Comparison of ENCODE assay signal across 8 mouse cellular contexts in the genomic region with DNA sequence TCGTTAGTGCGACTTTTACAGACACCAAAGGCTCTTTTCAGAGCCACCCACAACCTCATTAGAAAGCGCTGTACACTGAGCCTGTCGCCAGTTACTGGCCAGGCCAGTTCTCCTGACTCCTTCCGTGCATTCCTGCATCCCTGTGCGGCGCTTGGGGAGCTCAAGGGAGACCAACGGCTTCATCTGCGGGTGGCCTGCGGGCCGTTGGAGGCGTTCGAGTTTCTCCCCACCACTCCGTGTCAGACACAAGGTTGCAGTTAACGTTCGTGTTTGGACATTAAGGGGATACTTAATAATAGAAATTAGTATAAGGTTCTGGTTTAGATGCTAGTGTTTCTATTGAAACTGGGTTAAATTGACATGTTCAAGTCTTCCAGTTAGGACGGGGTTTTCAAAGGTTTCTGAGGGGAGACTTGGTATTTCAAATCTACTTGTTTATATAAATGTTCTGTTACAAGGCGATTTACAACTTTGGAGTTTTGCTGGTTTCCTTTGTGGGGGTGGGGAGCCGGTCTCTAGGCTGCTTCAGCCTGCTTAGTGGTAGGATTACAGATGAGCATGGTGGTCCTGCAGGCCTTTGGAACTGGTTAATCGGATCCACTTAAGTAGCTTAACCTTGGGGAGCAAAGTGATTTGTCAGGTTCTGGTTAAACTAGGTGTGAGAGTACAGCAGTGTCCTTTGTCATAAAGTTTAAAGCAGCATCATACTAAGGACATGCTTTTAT. TPM values are rescaled to one million over a fixed set of nuclear protein-coding genes. Genes with fewer than 3 reads are reported as not detected.
DNase-seq lines count a peak whose midpoint lies in the region; ATAC-seq and TF ChIP-seq lines count a peak whose summit lies in the region.

No protein-coding gene starts in this region.

- ATAC-seq in heart, embryonic 13.5 days (ENCODE audit: extremely low read depth, insufficient number of reproducible peaks, low FRiP score, low TSS enrichment), result peak; percentile 23; the same call in 1 of the 2 replicates
- peak; percentile 10 for ATAC-seq in erythroblast, adult 5-6 weeks (replicated peaks; ENCODE audit: low FRiP score, poor library complexity, severe bottlenecking)
- no peak for ATAC-seq in midbrain, postnatal 0 days (ENCODE audit: low FRiP score)

- peaks cover 42% of the 10 kb centered on the region for H3K4me1 ChIP-seq in heart, embryonic 13.5 days
- H3K4me1 ChIP-seq in E14TG2a.4 (replicated peaks; ENCODE audit: low read depth, low read length), result peaks cover 28% of the 10 kb centered on the region
- peaks cover 13% of the 10 kb centered on the region for H3K4me1 ChIP-seq in midbrain, postnatal 0 days (ENCODE audit: insufficient read depth, low read length)

- peak overlapping the region; percentile 96 for H3K9ac ChIP-seq in heart, embryonic 13.5 days
- H3K9ac ChIP-seq in midbrain, postnatal 0 days (replicated peaks; ENCODE audit: low read length, poor library complexity, severe bottlenecking), result peak overlapping the region; percentile 82

- WGBS in heart, embryonic 13.5 days, result under 1% methylated on average over 20 of the region's 20 CpGs
- WGBS in midbrain, postnatal 0 days, result under 1% methylated on average over 20 of the region's 20 CpGs

- peak overlapping the region; percentile 97 for H3K4me2 ChIP-seq in heart, embryonic 13.5 days
- peak overlapping the region; percentile 67 for H3K4me2 ChIP-seq in midbrain, postnatal 0 days (ENCODE audit: low read depth, low read length, poor library complexity, severe bottlenecking)

- no peak for TF ChIP-seq CTCF in E14TG2a.4 (conservative IDR thresholded peaks at IDR 0.05; ENCODE audit: low read length)
- no peak for TF ChIP-seq CTCF in midbrain, postnatal 0 days (IDR thresholded peaks at IDR 0.05)

- no peaks in the 10 kb centered on the region for H3K9me3 ChIP-seq in heart, embryonic 13.5 days
- no peaks in the 10 kb centered on the region for H3K9me3 ChIP-seq in E14TG2a.4 (ENCODE audit: low read length)
- no peaks in the 10 kb centered on the region for H3K9me3 ChIP-seq in midbrain, postnatal 0 days (ENCODE audit: low read length)

- H3K4me3 ChIP-seq in heart, embryonic 13.5 days, result peak overlapping the region; percentile 76
- peak overlapping the region; percentile 84 for H3K4me3 ChIP-seq in E14TG2a.4 (replicated peaks; ENCODE audit: low read length)
- peak overlapping the region; percentile 81 for H3K4me3 ChIP-seq in midbrain, postnatal 0 days (ENCODE audit: low read depth, low read length)

- H3K27ac ChIP-seq in heart, embryonic 13.5 days (replicated peaks), result peak overlapping the region; percentile 100
- H3K27ac ChIP-seq in midbrain, postnatal 0 days (ENCODE audit: low read depth, low read length), result peak overlapping the region; percentile 97

- DNase-seq in heart, postnatal 14 days, result no peak
- DNase-seq in kidney, postnatal 4 days, result peak; percentile 44 to 59
- peak; percentile 51 for DNase-seq in midbrain, postnatal 0 days (ENCODE audit: low spot score)
- DNase-seq in yolk sac, embryonic 10.5 days (ENCODE audit: low spot score), result no peak
- no peak for DNase-seq in spleen, postnatal 14 days (ENCODE audit: low spot score in 2 of 2)

- H3K27me3 ChIP-seq in heart, embryonic 13.5 days (replicated peaks), result peaks cover 17% of the 10 kb centered on the region
- H3K27me3 ChIP-seq in E14TG2a.4 (ENCODE audit: insufficient read depth, low read length), result peaks cover 54% of the 10 kb centered on the region
- H3K27me3 ChIP-seq in midbrain, postnatal 0 days (ENCODE audit: insufficient read depth, low read length), result no peaks in the 10 kb centered on the region

- intact Hi-C loops in heart, postnatal 14 days (cut with DNase I), result loop anchor here (5.0 to 10.0 kb wide), 2 partner anchors 227 to 269 kb away; a partner anchor contains a TSS

- peaks cover 16% of the 10 kb centered on the region for H3K36me3 ChIP-seq in heart, embryonic 13.5 days
- H3K36me3 ChIP-seq in E14TG2a.4 (ENCODE audit: insufficient read depth, low read length), result peaks cover 20% of the 10 kb centered on the region
- H3K36me3 ChIP-seq in midbrain, postnatal 0 days (ENCODE audit: insufficient read depth, low read length), result no peaks in the 10 kb centered on the region

RNA-seq across cellular contexts. Expression of a gene that starts 0.8 kb away (rescaled TPM):
- polyA plus RNA-seq in heart, embryonic 13.5 days (2015; fragmentation: Nextera tagmentation; extraction: Ambion mirVana), result 26.4 and 28.5 TPM in 2 replicates
- total RNA-seq in heart, postnatal 14 days (2021), result 10 to 100 TPM; 22.0 to 28.0 TPM
- total RNA-seq in erythroblast, adult 5-6 weeks (2015; ENCODE audit: low replicate concordance), result 30.5 and 41.5 TPM in 2 replicates
- total RNA-seq in erythroblast, adult 5-6 weeks (2017; ENCODE audit: low replicate concordance), result 255 and 279 TPM in 2 replicates
- 163 and 242 TPM in 2 replicates for total RNA-seq in midbrain, postnatal 0 days (2014; rRNA removed)
- polyA plus RNA-seq in midbrain, postnatal 0 days (2015; fragmentation: Nextera tagmentation; extraction: Ambion mirVana), result 42.0 and 46.2 TPM in 2 replicates

RNA-seq across cellular contexts. Expression of a gene that starts 0.8 kb away (rescaled TPM):
- polyA plus RNA-seq in heart, embryonic 13.5 days (2015; fragmentation: Nextera tagmentation; extraction: Ambion mirVana), result 0.43 and 0.76 TPM in 2 replicates
- under 1 TPM; 0.10 to 0.19 TPM for total RNA-seq in heart, postnatal 14 days (2021)
- total RNA-seq in erythroblast, adult 5-6 weeks (2015; ENCODE audit: low replicate concordance), result 0.63 TPM in 1 of 2 replicates, not detected in the other
- 1.5 TPM in 1 of 2 replicates, not detected in the other for total RNA-seq in erythroblast, adult 5-6 weeks (2017; ENCODE audit: low replicate concordance)
- total RNA-seq in midbrain, postnatal 0 days (2014; rRNA removed), result 2.2 and 6.2 TPM in 2 replicates
- polyA plus RNA-seq in midbrain, postnatal 0 days (2015; fragmentation: Nextera tagmentation; extraction: Ambion mirVana), result 0.67 and 0.72 TPM in 2 replicates

RNA-seq across cellular contexts. Expression of a gene that starts 6.6 kb away (rescaled TPM):
- polyA plus RNA-seq in heart, embryonic 13.5 days (2015; fragmentation: Nextera tagmentation; extraction: Ambion mirVana), result 14.4 and 14.9 TPM in 2 replicates
- 10 to 100 TPM in 1 of 2 experiments, 1 to 10 TPM in 1; 3.9 to 14.1 TPM for total RNA-seq in heart, postnatal 14 days (2021)
- 7.5 and 25.9 TPM in 2 replicates for total RNA-seq in erythroblast, adult 5-6 weeks (2015; ENCODE audit: low replicate concordance)
- total RNA-seq in erythroblast, adult 5-6 weeks (2017; ENCODE audit: low replicate concordance), result 40.6 and 51.9 TPM in 2 replicates
- 552 and 1,117 TPM in 2 replicates for total RNA-seq in midbrain, postnatal 0 days (2014; rRNA removed)
- 114 and 126 TPM in 2 replicates for polyA plus RNA-seq in midbrain, postnatal 0 days (2015; fragmentation: Nextera tagmentation; extraction: Ambion mirVana)

RNA-seq across cellular contexts. Expression of a gene that starts 16.6 kb away (rescaled TPM):
- 151 and 166 TPM in 2 replicates for polyA plus RNA-seq in heart, embryonic 13.5 days (2015; fragmentation: Nextera tagmentation; extraction: Ambion mirVana)
- total RNA-seq in heart, postnatal 14 days (2021), result 100 to 1,000 TPM; 150 to 151 TPM
- total RNA-seq in erythroblast, adult 5-6 weeks (2015; ENCODE audit: low replicate concordance), result 18.6 and 23.6 TPM in 2 replicates
- 32.3 and 36.6 TPM in 2 replicates for total RNA-seq in erythroblast, adult 5-6 weeks (2017; ENCODE audit: low replicate concordance)
- 925 and 964 TPM in 2 replicates for total RNA-seq in midbrain, postnatal 0 days (2014; rRNA removed)
- 700 and 703 TPM in 2 replicates for polyA plus RNA-seq in midbrain, postnatal 0 days (2015; fragmentation: Nextera tagmentation; extraction: Ambion mirVana)

RNA-seq across cellular contexts. Expression of a gene that starts 22.6 kb away (rescaled TPM):
- 25.6 and 28.2 TPM in 2 replicates for polyA plus RNA-seq in heart, embryonic 13.5 days (2015; fragmentation: Nextera tagmentation; extraction: Ambion mirVana)
- total RNA-seq in heart, postnatal 14 days (2021), result 10 to 100 TPM; 17.6 to 18.1 TPM
- total RNA-seq in erythroblast, adult 5-6 weeks (2015; ENCODE audit: low replicate concordance), result 6.7 and 11.1 TPM in 2 replicates
- 8.1 and 10.8 TPM in 2 replicates for total RNA-seq in erythroblast, adult 5-6 weeks (2017; ENCODE audit: low replicate concordance)
- 23.7 and 27.8 TPM in 2 replicates for total RNA-seq in midbrain, postnatal 0 days (2014; rRNA removed)
- 15.2 and 16.5 TPM in 2 replicates for polyA plus RNA-seq in midbrain, postnatal 0 days (2015; fragmentation: Nextera tagmentation; extraction: Ambion mirVana)

Comparison
In these comparisons a context has a peak if more than half of its experiments do, and no peak if none do; other contexts are left out.
1. DNase-seq: peak in kidney, postnatal 4 days (2 of 2) and midbrain, postnatal 0 days (single experiment); none in heart, postnatal 14 days (0 of 2), yolk sac, embryonic 10.5 days (single experiment) and spleen, postnatal 14 days (0 of 2).
2. RNA of a gene that starts 6.6 kb away (total RNA-seq): 552 to 1,117 TPM in midbrain, postnatal 0 days; 7.5 to 51.9 TPM in erythroblast, adult 5-6 weeks and 3.9 to 14.1 TPM in heart, postnatal 14 days; every median in the first group is over 10 times any median in the second.
3. Peak in every context shown above with its lines, with median percentiles within 50 percentile points of each other: H3K4me3 ChIP-seq.